Mouse (Mus musculus): ENCODE measurements around the gene Zfp786.
A peak's percentile ranks its signal among the peaks of the same experiment; 100 is the strongest.

DNA sequence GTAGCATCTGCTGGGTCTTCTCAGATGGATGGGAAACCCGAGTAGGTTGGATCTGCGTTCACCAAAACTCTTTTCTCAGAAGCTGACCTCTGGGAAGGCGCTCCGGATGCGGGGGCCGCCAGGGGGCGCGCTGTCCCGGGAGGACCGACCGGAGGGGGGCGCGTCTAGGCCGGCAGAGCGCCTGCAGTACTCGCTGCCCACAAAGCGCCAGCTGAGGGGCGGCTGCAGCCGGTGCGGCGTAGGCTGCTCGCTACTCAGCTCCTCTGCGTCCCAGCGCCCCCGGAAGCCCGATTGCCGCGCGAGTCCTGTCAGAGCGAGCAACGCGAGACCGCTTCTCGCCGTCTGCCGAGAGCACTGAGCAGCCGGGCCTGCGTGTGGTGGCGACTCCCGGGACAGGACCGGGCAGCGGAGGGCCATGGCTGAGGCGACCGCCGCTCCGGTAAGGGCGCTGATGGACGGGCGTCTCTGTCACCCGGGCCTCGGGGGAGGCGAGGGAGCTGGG is 4.9 kb upstream of the Zfp786 start, which contains the start of gene Zfp398:
- no peak for TF ChIP-seq USF2 (IDR thresholded peaks at IDR 0.05; ENCODE audit: borderline replicate concordance in 1 of 2, insufficient read depth in 1 of 2, low read depth in 1 of 2, low read length in 2 of 2)
- TF ChIP-seq ZKSCAN1 (IDR thresholded peaks at IDR 0.05; ENCODE audit: low read depth, low read length) = no peak
- no peak for TF ChIP-seq RCOR1 (IDR thresholded peaks at IDR 0.05; ENCODE audit: low read depth, low read length)
- no peak for TF ChIP-seq TAL1 (IDR thresholded peaks at IDR 0.05; ENCODE audit: low read length)
- TF ChIP-seq POLR2A (IDR thresholded peaks at IDR 0.05; ENCODE audit: control insufficient read depth in 1 of 2, insufficient read depth in 1 of 2, low read depth in 1 of 2, low read length in 2 of 2, poor library complexity in 1 of 2) = peak; percentile 77 to 82; a peak in 3 of 4 replicates
- no peak; the same call in 1 of the 2 replicates for TF ChIP-seq CHD2 (IDR thresholded peaks at IDR 0.05; ENCODE audit: low read length)
- TF ChIP-seq ELF1 (IDR thresholded peaks at IDR 0.05; ENCODE audit: low read depth, low read length) = peak; percentile 69
- TF ChIP-seq NELFE (IDR thresholded peaks at IDR 0.05; ENCODE audit: low read depth, low read length) = peak; percentile 76
- TF ChIP-seq E2F4 (IDR thresholded peaks at IDR 0.05; ENCODE audit: borderline replicate concordance, low read depth, low read length) = no peak
- TF ChIP-seq MAZ (IDR thresholded peaks at IDR 0.05; ENCODE audit: low read depth, low read length) = peak; percentile 92
- TF ChIP-seq ZMIZ1 (IDR thresholded peaks at IDR 0.05; ENCODE audit: low read depth, low read length) = 0 out of 2 replicates have a peak, but pooled peaks have one; percentile 51

All from MEL (cell line).